Mouse (Mus musculus) central nervous system, embryonic 14 days (tissue): ENCODE measurements around the gene Gm45140. TPM values are rescaled to one million over a fixed set of nuclear protein-coding genes. Genes with fewer than 3 reads are reported as not detected.

Experiments used
- polyA plus RNA-seq: library from polyadenylated mRNA; depleted of rRNA; stranded (reverse); fragments of >200 nt; gene quantifications from 2 replicates; pipeline ENCODE4 v1.2.3, GENCODE M21; 2012; rRNA removed

The Gm45140 gene
- 7.1 and 10.8 TPM in 2 replicates for polyA plus RNA-seq

GRCm38 (mm10) chr6:87835695-87836094, at the start of gene Gm45140:
Gene Gm45140, minus strand, starts transcription at chr6:87835795.

GRCm38 (mm10) chr6:87850900-87851614, 15.5 kb upstream of the Gm45140 start, which contains the start of gene Cnbp:
Gene Cnbp, minus strand, starts transcription at chr6:87851106.

GRCm38 (mm10) chr6:87838551-87839197, 3.1 kb upstream of the Gm45140 start, which contains the start of gene Isy1:
Gene Isy1, minus strand, starts transcription at chr6:87838798.

DNA sequence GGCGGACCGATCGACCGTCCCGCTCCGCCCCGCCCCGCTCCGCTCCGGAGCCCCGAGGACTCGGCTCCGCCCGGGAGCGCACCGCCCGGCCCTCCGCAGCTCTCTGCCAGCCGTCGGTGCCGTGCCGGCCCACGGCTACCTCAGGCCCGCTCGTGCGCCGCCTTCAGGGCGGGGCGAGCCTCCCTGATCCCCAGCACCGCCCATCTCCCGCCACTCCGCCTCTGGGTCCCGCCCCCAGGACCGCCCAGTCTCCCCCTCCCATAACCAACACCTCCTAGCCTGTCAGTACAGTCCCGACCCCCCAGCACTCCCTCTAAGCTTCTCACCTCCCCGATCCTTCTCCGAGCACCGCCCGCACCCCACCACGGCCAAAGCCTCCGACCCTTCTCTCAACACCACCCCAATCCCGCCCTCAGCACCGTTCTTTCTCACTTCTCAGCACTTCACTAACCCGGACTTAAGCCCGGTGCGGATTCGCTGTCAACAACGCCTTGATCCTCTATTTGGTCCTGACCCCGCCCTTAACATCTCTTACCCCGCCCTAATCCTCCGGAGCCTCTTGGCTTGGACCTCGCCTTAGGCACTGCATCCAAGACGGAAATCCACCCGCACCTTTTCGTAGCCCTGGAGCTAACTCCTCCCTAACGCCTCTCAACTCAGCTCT, 23.8 kb downstream of the Gm45140 start, which contains the start of gene Rab43:
Gene Rab43, minus strand, starts transcription at position 490 of the 664 bp plus-strand sequence.

GRCm38 (mm10) chr6:87777842-87778241, 57.8 kb downstream of the Gm45140 start, which contains the start of gene Gp9:
Gene Gp9, plus strand, starts transcription at chr6:87778072.

Other genes starting within 250 kb of the Gm45140 start
- gene Prokr1, start 245.1 kb downstream of the Gm45140 start, polyA plus RNA-seq: 2.3 and 3.5 TPM in 2 replicates
- gene Aplf, start 163.6 kb downstream of the Gm45140 start, polyA plus RNA-seq: 8.8 and 9.8 TPM in 2 replicates
- gene Efcc1, start 104.9 kb downstream of the Gm45140 start, polyA plus RNA-seq: 3.0 and 3.7 TPM in 2 replicates
- 1.1 and 1.2 TPM in 2 replicates for gene Gp9, start 57.7 kb downstream of the Gm45140 start, polyA plus RNA-seq
- gene Rab43, start 23.6 kb downstream of the Gm45140 start, polyA plus RNA-seq: 7.1 and 12.3 TPM in 2 replicates
- 48.4 and 49.3 TPM in 2 replicates for gene Isy1, start 3.0 kb upstream of the Gm45140 start, polyA plus RNA-seq
- gene Cnbp, start 15.3 kb upstream of the Gm45140 start, polyA plus RNA-seq: 291 and 297 TPM in 2 replicates
- gene Copg1, start 52.0 kb upstream of the Gm45140 start, polyA plus RNA-seq: 114 and 129 TPM in 2 replicates
- 36.9 and 38.3 TPM in 2 replicates for gene Hmces, start 78.1 kb upstream of the Gm45140 start, polyA plus RNA-seq
- 137 and 152 TPM in 2 replicates for gene H1fx, start 145.8 kb upstream of the Gm45140 start, polyA plus RNA-seq
- 263 and 280 TPM in 2 replicates for gene Rab7, start 209.5 kb upstream of the Gm45140 start, polyA plus RNA-seq
- 200 and 223 TPM in 2 replicates for gene Rpn1, start 248.7 kb upstream of the Gm45140 start, polyA plus RNA-seq